Mouse (Mus musculus): Measurements from ENCODE around the gene Specc1l. TPM values are rescaled to one million over a fixed set of nuclear protein-coding genes. Genes with fewer than 3 reads are reported as not detected.
"Not testable (repeated sequence)": the region's sequence is repeated elsewhere in the genome, so short reads cannot be mapped to it uniquely, and the experiment has no call there.

Specc1l gene
- polyA plus RNA-seq, 1 experiment from 2014 or later, result 23.4 TPM

GRCm38 (mm10) chr10:75339377-75339776 is 127.5 kb downstream of the Specc1l start:
- H3K27me3 ChIP-seq (ENCODE audit: control insufficient read depth, insufficient read depth, low read length), result no peaks in the 10 kb centered on the region
- no peaks in the 10 kb centered on the region for H3K4me1 ChIP-seq (ENCODE audit: control insufficient read depth, insufficient read depth, low read length)
- no peak overlapping the region for H3K4me2 ChIP-seq (ENCODE audit: low read depth, severe bottlenecking)
- 87% methylated on average over 7 of the region's 7 CpGs for WGBS
- no peak overlapping the region for H3K4me3 ChIP-seq (ENCODE audit: low read depth, low read length)
- no peak overlapping the region for H3K27ac ChIP-seq (replicated peaks; ENCODE audit: low read depth, low read length)
- H3K9ac ChIP-seq (ENCODE audit: low read length), result no peak overlapping the region
- ATAC-seq (ENCODE audit: insufficient number of reproducible peaks, low FRiP score, low TSS enrichment, low read depth) (no peak), DNase-seq (ENCODE audit: low spot score) (no peak)
- no peaks in the 10 kb centered on the region for H3K36me3 ChIP-seq (ENCODE audit: control insufficient read depth, insufficient read depth, low read length)
- no peaks in the 10 kb centered on the region for H3K9me3 ChIP-seq (ENCODE audit: control insufficient read depth, low read length)

DNA sequence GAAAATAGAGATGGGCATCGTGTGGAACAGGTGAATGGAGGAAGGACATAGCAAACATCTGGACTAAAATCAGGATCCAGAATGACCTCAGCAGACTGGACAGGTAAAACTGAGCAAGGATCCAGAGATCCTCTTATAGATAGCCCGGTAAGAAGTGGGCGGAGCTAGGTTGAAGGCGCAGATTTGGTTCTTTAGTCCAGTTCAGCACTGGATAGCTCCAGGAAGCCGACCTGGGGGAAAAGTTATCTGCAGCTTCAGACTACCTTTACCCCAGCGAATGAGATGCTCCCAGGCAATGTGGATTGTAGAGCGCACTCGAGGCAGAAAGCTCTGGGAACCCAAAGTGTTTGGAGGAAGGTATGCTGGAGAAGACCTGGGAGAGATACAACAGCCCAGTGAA is 130.1 kb downstream of the Specc1l start:
- whole genome bisulfite sequencing, result 36% methylated on average over 8 of the region's 8 CpGs
- DNase-seq (ENCODE audit: low spot score), result peak; percentile 52
- Histone ChIP-seq H3K9me3 (ENCODE audit: control insufficient read depth, low read length) (no peaks in the 10 kb centered on the region), H3K27me3 (ENCODE audit: control insufficient read depth, insufficient read depth, low read length) (no peaks in the 10 kb centered on the region), H3K9ac (ENCODE audit: low read length) (no peak overlapping the region), H3K36me3 (ENCODE audit: control insufficient read depth, insufficient read depth, low read length) (no peaks in the 10 kb centered on the region), H3K4me2 (ENCODE audit: low read depth, severe bottlenecking) (no peak overlapping the region), H3K4me3 (ENCODE audit: low read depth, low read length) (no peak overlapping the region), H3K4me1 (ENCODE audit: control insufficient read depth, insufficient read depth, low read length) (no peaks in the 10 kb centered on the region), H3K27ac (replicated peaks; ENCODE audit: low read depth, low read length) (no peak overlapping the region)
- no peak for ATAC-seq (ENCODE audit: insufficient number of reproducible peaks, low FRiP score, low TSS enrichment, low read depth)

DNA sequence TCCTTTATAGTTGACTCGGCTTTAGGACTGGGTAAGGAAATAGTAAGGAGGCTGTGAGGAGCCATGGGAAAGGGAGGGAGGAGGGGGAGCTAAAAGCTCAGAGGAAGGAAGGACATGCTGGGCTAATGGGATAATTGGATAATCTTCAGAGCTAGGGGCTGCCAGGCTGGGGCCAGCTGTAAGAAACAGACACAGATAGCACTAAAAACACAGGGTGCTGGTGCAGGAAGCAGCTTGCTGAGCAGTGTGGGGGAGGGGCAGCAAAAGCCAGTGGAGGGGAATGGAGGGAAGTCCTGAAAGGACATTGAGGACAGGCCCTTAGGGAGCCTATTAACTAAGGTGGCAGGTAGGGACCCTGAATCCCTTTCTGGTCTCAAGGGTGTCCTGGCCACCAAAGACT is 132.7 kb downstream of the Specc1l start:
- not testable (repeated sequence) for H3K9me3 ChIP-seq (ENCODE audit: control insufficient read depth, low read length); DNase-seq (ENCODE audit: low spot score); H3K27ac ChIP-seq (replicated peaks; ENCODE audit: low read depth, low read length); H3K4me3 ChIP-seq (ENCODE audit: low read depth, low read length); ATAC-seq (ENCODE audit: insufficient number of reproducible peaks, low FRiP score, low TSS enrichment, low read depth); H3K4me2 ChIP-seq (ENCODE audit: low read depth, severe bottlenecking); H3K36me3 ChIP-seq (ENCODE audit: control insufficient read depth, insufficient read depth, low read length); H3K4me1 ChIP-seq (ENCODE audit: control insufficient read depth, insufficient read depth, low read length); H3K9ac ChIP-seq (ENCODE audit: low read length); H3K27me3 ChIP-seq (ENCODE audit: control insufficient read depth, insufficient read depth, low read length)
- WGBS, result 38% methylated on average over 1 of the region's 1 CpGs

GRCm38 (mm10) chr10:75345265-75345664 is 133.4 kb downstream of the Specc1l start:
- H3K4me3 ChIP-seq (ENCODE audit: low read depth, low read length), result no peak overlapping the region
- no peaks in the 10 kb centered on the region for H3K4me1 ChIP-seq (ENCODE audit: control insufficient read depth, insufficient read depth, low read length)
- H3K36me3 ChIP-seq (ENCODE audit: control insufficient read depth, insufficient read depth, low read length), result no peaks in the 10 kb centered on the region
- WGBS, result 83% methylated on average over 2 of the region's 2 CpGs
- H3K27ac ChIP-seq (replicated peaks; ENCODE audit: low read depth, low read length), result no peak overlapping the region
- ATAC-seq (ENCODE audit: insufficient number of reproducible peaks, low FRiP score, low TSS enrichment, low read depth), result no peak
- H3K4me2 ChIP-seq (ENCODE audit: low read depth, severe bottlenecking), result no peak overlapping the region
- H3K27me3 ChIP-seq (ENCODE audit: control insufficient read depth, insufficient read depth, low read length), result no peaks in the 10 kb centered on the region
- H3K9me3 ChIP-seq (ENCODE audit: control insufficient read depth, low read length), result no peaks in the 10 kb centered on the region
- no peak overlapping the region for H3K9ac ChIP-seq (ENCODE audit: low read length)
- no peak for DNase-seq (ENCODE audit: low spot score)

- ATAC-seq (ENCODE audit: insufficient number of reproducible peaks, low FRiP score, low TSS enrichment, low read depth) (no peak), DNase-seq (ENCODE audit: low spot score) (no peak)
- no peaks in the 10 kb centered on the region for H3K4me1 ChIP-seq (ENCODE audit: control insufficient read depth, insufficient read depth, low read length)
- H3K4me2 ChIP-seq (ENCODE audit: low read depth, severe bottlenecking), result no peak overlapping the region
- no peak overlapping the region for H3K27ac ChIP-seq (replicated peaks; ENCODE audit: low read depth, low read length)
- H3K36me3 ChIP-seq (ENCODE audit: control insufficient read depth, insufficient read depth, low read length), result no peaks in the 10 kb centered on the region
- H3K9ac ChIP-seq (ENCODE audit: low read length), result no peak overlapping the region
- H3K9me3 ChIP-seq (ENCODE audit: control insufficient read depth, low read length), result no peaks in the 10 kb centered on the region
- H3K27me3 ChIP-seq (ENCODE audit: control insufficient read depth, insufficient read depth, low read length), result no peaks in the 10 kb centered on the region
- 87% methylated on average over 5 of the region's 5 CpGs for WGBS
- no peak overlapping the region for H3K4me3 ChIP-seq (ENCODE audit: low read depth, low read length)
These were observed 138.7 kb downstream of the Specc1l start for GRCm38 (mm10) chr10:75350564-75350963.

- DNase-seq (ENCODE audit: low spot score) (no peak), ATAC-seq (ENCODE audit: insufficient number of reproducible peaks, low FRiP score, low TSS enrichment, low read depth) (no peak)
- Histone ChIP-seq H3K4me1 (ENCODE audit: control insufficient read depth, insufficient read depth, low read length) (no peaks in the 10 kb centered on the region), H3K9ac (ENCODE audit: low read length) (no peak overlapping the region), H3K9me3 (ENCODE audit: control insufficient read depth, low read length) (no peaks in the 10 kb centered on the region), H3K36me3 (ENCODE audit: control insufficient read depth, insufficient read depth, low read length) (no peaks in the 10 kb centered on the region), H3K4me3 (ENCODE audit: low read depth, low read length) (no peak overlapping the region), H3K27me3 (ENCODE audit: control insufficient read depth, insufficient read depth, low read length) (no peaks in the 10 kb centered on the region), H3K4me2 (ENCODE audit: low read depth, severe bottlenecking) (no peak overlapping the region), H3K27ac (replicated peaks; ENCODE audit: low read depth, low read length) (no peak overlapping the region)
- 93% methylated on average over 12 of the region's 12 CpGs for WGBS
These were observed 140.7 kb downstream of the Specc1l start for GRCm38 (mm10) chr10:75352541-75352940.

DNA sequence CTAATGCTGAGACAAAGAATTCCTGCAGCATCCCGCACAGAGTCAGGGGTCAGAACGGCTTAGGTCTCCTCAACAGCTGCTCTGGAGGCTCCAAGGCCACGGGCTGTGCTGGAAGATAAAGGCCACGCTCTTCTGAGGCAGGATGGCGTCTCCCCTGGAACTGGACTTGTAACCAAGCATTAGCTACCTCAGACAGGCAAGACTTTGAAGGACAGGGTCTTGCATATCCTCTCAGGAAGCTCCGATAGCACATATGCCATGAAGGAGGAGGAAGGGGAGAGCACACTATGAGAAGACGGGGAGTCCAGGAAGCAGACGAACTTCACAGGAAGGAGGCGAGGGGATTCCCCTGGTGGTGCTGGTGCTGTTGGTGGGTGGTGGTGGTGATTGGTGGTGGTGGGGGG is 142.0 kb downstream of the Specc1l start:
- H3K9ac ChIP-seq (ENCODE audit: low read length); ATAC-seq (ENCODE audit: insufficient number of reproducible peaks, low FRiP score, low TSS enrichment, low read depth): not testable (repeated sequence)
- WGBS, result 71% methylated on average over 8 of the region's 9 CpGs

DNA sequence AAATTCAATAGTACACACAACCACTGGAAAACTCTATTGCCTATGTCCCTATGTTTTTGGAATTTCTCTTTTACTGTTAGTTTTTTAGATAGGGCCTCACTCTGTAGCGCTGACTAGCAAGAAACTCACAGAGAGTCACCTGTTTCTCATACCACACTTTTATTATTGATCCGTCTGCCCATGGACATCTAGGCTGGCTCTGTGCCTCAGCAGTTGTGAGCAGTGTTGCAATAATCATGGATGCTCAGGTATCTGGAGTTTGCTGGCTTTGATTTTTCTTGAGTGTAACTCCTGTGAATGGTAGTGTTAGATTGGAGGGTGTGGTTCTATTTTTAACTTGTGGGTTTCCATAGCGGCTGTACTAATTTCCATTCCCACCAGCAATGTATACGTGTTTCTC is 143.5 kb downstream of the Specc1l start:
- Histone ChIP-seq H3K36me3 (ENCODE audit: control insufficient read depth, insufficient read depth, low read length) (no peaks in the 10 kb centered on the region), H3K4me2 (ENCODE audit: low read depth, severe bottlenecking) (no peak overlapping the region), H3K4me1 (ENCODE audit: control insufficient read depth, insufficient read depth, low read length) (no peaks in the 10 kb centered on the region), H3K27me3 (ENCODE audit: control insufficient read depth, insufficient read depth, low read length) (no peaks in the 10 kb centered on the region), H3K9me3 (ENCODE audit: control insufficient read depth, low read length) (no peaks in the 10 kb centered on the region), H3K4me3 (ENCODE audit: low read depth, low read length) (no peak overlapping the region), H3K27ac (replicated peaks; ENCODE audit: low read depth, low read length) (no peak overlapping the region), H3K9ac (ENCODE audit: low read length) (no peak overlapping the region)
- no peak for ATAC-seq (ENCODE audit: insufficient number of reproducible peaks, low FRiP score, low TSS enrichment, low read depth)
- DNase-seq (ENCODE audit: low spot score), result no peak
- 65% methylated on average over 4 of the region's 4 CpGs for WGBS

More for the DNA sequence above, 142.0 kb downstream of the Specc1l start:
- not testable (repeated sequence) for H3K4me3 ChIP-seq (ENCODE audit: low read depth, low read length); H3K27me3 ChIP-seq (ENCODE audit: control insufficient read depth, insufficient read depth, low read length); H3K36me3 ChIP-seq (ENCODE audit: control insufficient read depth, insufficient read depth, low read length); H3K4me2 ChIP-seq (ENCODE audit: low read depth, severe bottlenecking); DNase-seq (ENCODE audit: low spot score); H3K27ac ChIP-seq (replicated peaks; ENCODE audit: low read depth, low read length); H3K9me3 ChIP-seq (ENCODE audit: control insufficient read depth, low read length); H3K4me1 ChIP-seq (ENCODE audit: control insufficient read depth, insufficient read depth, low read length)
